Mouse (Mus musculus): ENCODE measurements around the gene Cdkn2aip.

DNA sequence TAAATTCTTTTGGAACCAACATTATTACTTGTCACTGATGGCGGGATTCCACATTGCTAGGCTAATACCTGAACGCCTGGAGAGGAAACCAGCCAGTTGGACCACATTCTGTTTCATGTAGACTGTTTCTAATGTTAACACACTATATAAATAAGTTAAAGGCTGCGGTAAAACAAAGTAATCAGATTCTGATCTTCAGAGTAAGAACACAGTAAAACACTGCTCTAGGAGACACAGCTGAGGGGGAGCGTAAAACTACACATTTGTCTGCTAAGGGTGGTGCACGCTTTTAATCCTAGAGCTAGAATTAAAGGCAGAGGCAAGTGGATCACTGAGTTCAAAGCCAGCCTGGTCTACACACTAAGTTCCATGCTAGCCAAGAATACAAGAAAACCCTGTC lies 51.0 kb downstream of the Cdkn2aip start:
- TF ChIP-seq CTCF (IDR thresholded peaks at IDR 0.05; ENCODE audit: control insufficient read depth, insufficient read depth, insufficient replicate concordance, low read depth, low read length), result no peak
- TF ChIP-seq POLR2A (IDR thresholded peaks at IDR 0.05; ENCODE audit: control insufficient read depth, low read depth, low read length), result no peak
